Mouse (Mus musculus): ENCODE data around the gene Osbpl7. TPM values are rescaled to one million over a fixed set of nuclear protein-coding genes. Genes with fewer than 3 reads are reported as not detected.

The Osbpl7 gene
- polyA plus RNA-seq, 1 experiment, result 1.4 TPM

DNA sequence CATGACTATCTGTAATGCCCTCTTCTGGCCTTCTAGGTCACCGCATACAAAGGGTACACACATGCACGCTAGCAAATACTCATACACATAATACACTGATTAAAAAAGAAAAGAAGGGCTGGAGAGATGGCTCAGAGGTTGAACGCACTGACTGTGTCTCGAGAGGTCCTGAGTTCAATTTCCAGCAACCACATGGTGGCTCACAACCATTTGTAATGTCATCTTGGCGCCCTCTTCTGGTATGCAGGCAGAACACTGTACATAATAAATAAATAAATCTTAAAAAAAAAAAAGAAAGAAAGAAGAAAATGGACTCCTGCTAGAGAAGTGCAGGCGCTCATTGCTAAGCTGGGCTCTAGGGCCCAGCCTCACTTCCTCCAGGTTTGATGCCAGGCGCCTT lies 4.6 kb upstream of the Osbpl7 start:
- Histone ChIP-seq H3K79me2 (ENCODE audit: control insufficient read depth, insufficient read depth) (peaks cover 29% of the 10 kb centered on the region), H3K27me3 (ENCODE audit: control insufficient read depth, insufficient read depth, insufficient read length) (no peaks in the 10 kb centered on the region), H3K4me3 (no peak overlapping the region), H3ac (ENCODE audit: control insufficient read depth, insufficient read length) (no peak overlapping the region), H3K4me2 (ENCODE audit: low read depth) (no peak overlapping the region), H3K36me3 (ENCODE audit: control insufficient read depth, insufficient read depth) (peaks cover 5% of the 10 kb centered on the region)
- no peak for TF ChIP-seq POLR2AphosphoS2 (IDR thresholded peaks at IDR 0.05; ENCODE audit: insufficient read length, low read depth)
- no peak for TF ChIP-seq MYOD1 (IDR thresholded peaks at IDR 0.05; ENCODE audit: control insufficient read depth in 1 of 3, insufficient read length in 2 of 3, low read depth in 2 of 3)
- TF ChIP-seq TCF3 (IDR thresholded peaks at IDR 0.05; ENCODE audit: insufficient read length, low read depth), result no peak

DNA sequence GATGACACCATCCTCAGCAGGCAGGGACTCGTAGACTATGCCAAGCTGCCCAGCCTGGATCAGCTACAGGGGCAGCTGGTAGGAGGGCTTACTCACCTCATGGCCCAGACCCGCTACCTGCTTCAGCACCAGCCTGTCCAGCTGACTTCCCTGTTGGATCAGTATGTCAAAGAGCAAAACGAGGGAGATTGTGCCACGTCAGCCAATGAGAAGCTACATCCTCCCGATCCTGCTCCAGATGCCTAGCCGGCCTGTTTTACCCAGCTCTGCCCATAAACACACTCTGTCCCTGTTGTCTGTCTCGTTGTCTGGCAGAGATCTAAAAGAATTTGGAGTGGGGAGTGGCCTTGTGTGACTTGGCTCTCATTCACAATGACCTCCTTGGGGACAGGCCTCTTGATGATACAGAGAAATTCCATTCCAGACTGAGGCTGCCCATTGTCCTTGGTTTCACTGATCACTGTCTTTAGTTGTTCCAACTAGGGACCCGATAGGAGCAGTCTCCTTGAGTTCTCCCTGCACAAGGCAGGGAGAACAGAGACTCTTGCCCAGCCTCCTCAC lies 2.3 kb upstream of the Osbpl7 start:
- Histone ChIP-seq H3K27me3 (ENCODE audit: control insufficient read depth, insufficient read depth, insufficient read length) (no peaks in the 10 kb centered on the region), H3K4me2 (ENCODE audit: low read depth) (no peak overlapping the region), H3ac (ENCODE audit: control insufficient read depth, insufficient read length) (no peak overlapping the region), H3K36me3 (ENCODE audit: control insufficient read depth, insufficient read depth) (peaks cover 5% of the 10 kb centered on the region), H3K4me3 (no peak overlapping the region), H3K79me2 (ENCODE audit: control insufficient read depth, insufficient read depth) (peaks cover 12% of the 10 kb centered on the region)
- TF ChIP-seq POLR2A (IDR thresholded peaks at IDR 0.05; ENCODE audit: insufficient read length, low read depth) (no peak), POLR2AphosphoS2 (IDR thresholded peaks at IDR 0.05; ENCODE audit: insufficient read length, low read depth) (no peak), E2F4 (IDR thresholded peaks at IDR 0.05; ENCODE audit: insufficient read depth) (no peak), REST (IDR thresholded peaks at IDR 0.05; ENCODE audit: insufficient read depth, insufficient read length) (no peak), MAX (IDR thresholded peaks at IDR 0.05; ENCODE audit: low read depth) (no peak), MYOD1 (IDR thresholded peaks at IDR 0.05; ENCODE audit: control insufficient read depth in 1 of 3, insufficient read length in 2 of 3, low read depth in 2 of 3) (no peak), USF1 (IDR thresholded peaks at IDR 0.05; ENCODE audit: low read depth) (no peak), CEBPB (IDR thresholded peaks at IDR 0.05; ENCODE audit: insufficient read depth, poor library complexity, severe bottlenecking) (no peak), MYOG (IDR thresholded peaks at IDR 0.05; ENCODE audit: control insufficient read depth in 1 of 3, insufficient read depth in 1 of 3, insufficient read length in 2 of 3, low read depth in 2 of 3) (no peak), SRF (IDR thresholded peaks at IDR 0.05; ENCODE audit: control insufficient read depth, insufficient read length, low read depth) (no peak), TCF3 (IDR thresholded peaks at IDR 0.05; ENCODE audit: insufficient read length, low read depth) (no peak), TCF12 (IDR thresholded peaks at IDR 0.05; ENCODE audit: insufficient read depth, poor library complexity, severe bottlenecking) (no peak)

DNA sequence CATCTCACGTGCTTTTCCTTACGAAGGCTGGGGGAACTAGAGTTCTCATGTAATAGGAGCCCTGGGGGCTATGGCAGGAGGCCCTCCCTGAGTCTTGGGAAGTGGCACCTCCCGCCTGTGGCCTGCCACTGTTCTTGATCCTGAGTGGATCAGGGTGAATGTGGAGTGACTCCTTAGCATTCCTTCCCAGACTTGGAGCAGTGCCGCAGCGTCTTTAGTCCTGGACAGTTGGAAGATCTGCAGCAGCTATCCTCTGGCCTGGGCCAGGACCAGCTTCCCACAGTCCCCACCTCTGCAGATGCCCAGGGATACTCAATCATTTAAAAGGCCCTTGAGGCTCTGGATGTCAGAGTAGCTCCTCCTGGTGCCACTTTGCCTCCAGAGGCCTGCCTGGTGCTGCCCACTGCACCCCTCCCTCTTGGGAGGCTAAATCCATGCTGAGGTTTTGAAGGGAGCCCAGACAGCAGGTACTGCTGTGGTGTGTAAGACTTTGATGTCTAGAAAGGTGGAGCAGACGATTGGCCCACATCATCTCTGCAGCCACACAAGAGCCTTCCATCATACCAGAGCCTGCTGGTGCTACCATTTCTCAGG lies 839 bp upstream of the Osbpl7 start:
- no peak overlapping the region for H3ac ChIP-seq (ENCODE audit: control insufficient read depth, insufficient read length)
- no peak overlapping the region for H3K4me2 ChIP-seq (ENCODE audit: low read depth)
- peaks cover 5% of the 10 kb centered on the region for H3K36me3 ChIP-seq (ENCODE audit: control insufficient read depth, insufficient read depth)
- no peaks in the 10 kb centered on the region for H3K27me3 ChIP-seq (ENCODE audit: control insufficient read depth, insufficient read depth, insufficient read length)
- TF ChIP-seq REST (IDR thresholded peaks at IDR 0.05; ENCODE audit: insufficient read depth, insufficient read length), result no peak
- no peak for TF ChIP-seq MYOG (IDR thresholded peaks at IDR 0.05; ENCODE audit: control insufficient read depth in 1 of 3, insufficient read depth in 1 of 3, insufficient read length in 2 of 3, low read depth in 2 of 3)
- TF ChIP-seq CEBPB (IDR thresholded peaks at IDR 0.05; ENCODE audit: insufficient read depth, poor library complexity, severe bottlenecking), result no peak
- TF ChIP-seq TCF12 (IDR thresholded peaks at IDR 0.05; ENCODE audit: insufficient read depth, poor library complexity, severe bottlenecking), result no peak
- no peak for TF ChIP-seq TCF3 (IDR thresholded peaks at IDR 0.05; ENCODE audit: insufficient read length, low read depth)
- no peak for TF ChIP-seq POLR2A (IDR thresholded peaks at IDR 0.05; ENCODE audit: insufficient read length, low read depth)
- no peak for TF ChIP-seq MYOD1 (IDR thresholded peaks at IDR 0.05; ENCODE audit: control insufficient read depth in 1 of 3, insufficient read length in 2 of 3, low read depth in 2 of 3)
- TF ChIP-seq SRF (IDR thresholded peaks at IDR 0.05; ENCODE audit: control insufficient read depth, insufficient read length, low read depth), result no peak
- TF ChIP-seq USF1 (IDR thresholded peaks at IDR 0.05; ENCODE audit: low read depth), result no peak
- no peak for TF ChIP-seq E2F4 (IDR thresholded peaks at IDR 0.05; ENCODE audit: insufficient read depth)
- TF ChIP-seq MAX (IDR thresholded peaks at IDR 0.05; ENCODE audit: low read depth), result no peak
- TF ChIP-seq POLR2AphosphoS2 (IDR thresholded peaks at IDR 0.05; ENCODE audit: insufficient read length, low read depth), result no peak
- peaks cover 4% of the 10 kb centered on the region for H3K79me2 ChIP-seq (ENCODE audit: control insufficient read depth, insufficient read depth)
- no peak overlapping the region for H3K4me3 ChIP-seq

DNA sequence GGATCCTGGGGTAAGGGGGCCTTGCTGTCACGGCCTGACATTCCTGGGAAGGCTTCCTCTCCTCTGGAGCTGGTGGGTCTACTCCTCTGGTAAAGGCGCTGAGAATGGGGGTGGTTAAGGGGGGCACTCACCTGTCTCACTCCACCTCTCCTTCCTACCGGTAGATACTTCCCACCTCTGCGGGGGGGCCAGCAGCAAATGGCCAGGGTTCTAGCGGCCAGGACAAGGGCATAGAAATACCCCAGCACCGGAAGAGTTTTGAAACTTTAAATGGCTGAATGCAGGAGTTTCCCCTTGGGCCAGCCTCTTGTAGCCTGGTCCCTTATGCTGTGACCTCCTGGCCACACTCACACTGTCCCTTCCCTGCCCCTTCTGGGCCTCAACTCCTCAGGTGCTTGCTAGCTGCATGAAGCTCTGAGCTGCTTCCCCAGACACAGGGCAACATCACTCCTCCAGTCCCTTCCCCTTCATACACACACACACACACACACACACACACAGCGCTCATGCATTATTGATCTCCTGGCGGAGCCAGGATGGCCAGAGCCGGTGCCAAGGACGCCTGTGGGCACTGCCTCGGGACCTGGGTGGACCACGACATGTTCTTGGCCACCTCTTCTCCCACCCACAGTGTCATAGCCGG lies 637 bp downstream of the Osbpl7 start:
- peak overlapping the region; percentile 19 for H3ac ChIP-seq (ENCODE audit: control insufficient read depth, insufficient read length)

More for the DNA sequence above, 637 bp downstream of the Osbpl7 start:
- no peaks in the 10 kb centered on the region for H3K36me3 ChIP-seq (ENCODE audit: control insufficient read depth, insufficient read depth)
- no peaks in the 10 kb centered on the region for H3K79me2 ChIP-seq (ENCODE audit: control insufficient read depth, insufficient read depth)
- peak overlapping the region; percentile 37 for H3K4me3 ChIP-seq
- peak overlapping the region; percentile 56 for H3K4me2 ChIP-seq (ENCODE audit: low read depth)
- no peaks in the 10 kb centered on the region for H3K27me3 ChIP-seq (ENCODE audit: control insufficient read depth, insufficient read depth, insufficient read length)
- TF ChIP-seq USF1 (IDR thresholded peaks at IDR 0.05; ENCODE audit: low read depth) (no peak), MYOD1 (IDR thresholded peaks at IDR 0.05; ENCODE audit: control insufficient read depth in 1 of 3, insufficient read length in 2 of 3, low read depth in 2 of 3) (no peak), TCF3 (IDR thresholded peaks at IDR 0.05; ENCODE audit: insufficient read length, low read depth) (no peak), CEBPB (IDR thresholded peaks at IDR 0.05; ENCODE audit: insufficient read depth, poor library complexity, severe bottlenecking) (no peak), TCF12 (IDR thresholded peaks at IDR 0.05; ENCODE audit: insufficient read depth, poor library complexity, severe bottlenecking) (no peak), REST (IDR thresholded peaks at IDR 0.05; ENCODE audit: insufficient read depth, insufficient read length) (no peak)

All from myocyte (in vitro differentiated cells).